1 mouse cellular context compared by ENCODE assay signal in the genomic region with DNA sequence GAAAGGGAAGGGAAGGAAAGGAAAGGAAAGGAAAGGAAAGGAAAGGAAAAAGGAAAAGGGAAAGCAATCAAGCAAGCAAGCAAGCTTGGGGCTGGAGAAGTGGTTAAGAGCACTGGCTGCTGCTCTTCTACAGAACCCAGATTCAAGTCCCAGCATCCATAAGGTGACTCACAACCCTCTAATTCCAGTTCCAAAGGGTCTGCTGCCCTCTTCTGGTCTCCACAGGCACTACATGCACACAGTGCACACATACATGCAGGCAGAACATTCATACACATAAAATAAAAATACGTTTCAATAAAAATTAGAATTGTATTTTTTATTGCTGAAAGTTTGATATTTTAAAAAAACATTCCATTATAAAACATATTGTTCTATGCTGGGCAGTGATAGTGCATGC.
TF ChIP-seq lines count a peak whose summit lies in the region.

No protein-coding gene starts in this region.

TF ChIP-seq in MEL, 35 proteins besides CTCF, POLR2A, EP300 and RAD21 (continued from another document):
- TF ChIP-seq SIN3A (IDR thresholded peaks at IDR 0.05; ENCODE audit: low read length) (peak; percentile 49; the same call in 1 of the 2 replicates), POLR2AphosphoS2 (IDR thresholded peaks at IDR 0.05; ENCODE audit: low read length) (no peak), UBTF (IDR thresholded peaks at IDR 0.05; ENCODE audit: borderline replicate concordance, insufficient read depth, low read depth, low read length) (no peak), ELF1 (IDR thresholded peaks at IDR 0.05; ENCODE audit: low read depth, low read length) (0 out of 2 replicates have a peak, but pooled peaks have one; percentile 30), NELFE (IDR thresholded peaks at IDR 0.05; ENCODE audit: low read depth, low read length) (no peak; the same call in 1 of the 2 replicates), HCFC1 (IDR thresholded peaks at IDR 0.05; ENCODE audit: low read depth, low read length) (peak; percentile 64), TBP (IDR thresholded peaks at IDR 0.05; ENCODE audit: low read depth, low read length) (no peak), SMC3 (IDR thresholded peaks at IDR 0.05; ENCODE audit: low read depth, low read length) (peak; percentile 75), USF2 (IDR thresholded peaks at IDR 0.05; ENCODE audit: borderline replicate concordance in 1 of 2, insufficient read depth in 1 of 2, low read depth in 1 of 2, low read length in 2 of 2) (no peak), CHD2 (IDR thresholded peaks at IDR 0.05; ENCODE audit: low read length) (no peak), ETS1 (IDR thresholded peaks at IDR 0.05; ENCODE audit: low read depth, low read length) (peak; percentile 52; the same call in 1 of the 2 replicates), TCF12 (IDR thresholded peaks at IDR 0.05; ENCODE audit: low read depth, low read length) (peak; percentile 25; the same call in 1 of the 2 replicates), ZMIZ1 (IDR thresholded peaks at IDR 0.05; ENCODE audit: low read depth, low read length) (0 out of 2 replicates have a peak, but pooled peaks have one; percentile 36), MYB (IDR thresholded peaks at IDR 0.05; ENCODE audit: low read depth, low read length) (no peak), MYC (IDR thresholded peaks at IDR 0.05; ENCODE audit: low read depth, low read length) (peak; percentile 65; the same call in 1 of the 2 replicates), ZC3H11A (IDR thresholded peaks at IDR 0.05; ENCODE audit: low read depth, low read length) (peak; percentile 81), JUND (IDR thresholded peaks at IDR 0.05; ENCODE audit: low read depth, low read length) (peak; percentile 81; the same call in 1 of the 2 replicates), ZNF384 (IDR thresholded peaks at IDR 0.05; ENCODE audit: low read depth, low read length) (no peak), E2F4 (IDR thresholded peaks at IDR 0.05; ENCODE audit: borderline replicate concordance, low read depth, low read length) (no peak), CHD1 (IDR thresholded peaks at IDR 0.05; ENCODE audit: low read depth, low read length) (no peak), TAL1 (IDR thresholded peaks at IDR 0.05; ENCODE audit: low read length) (no peak), USF1 (IDR thresholded peaks at IDR 0.05; ENCODE audit: low read depth, low read length) (0 out of 2 replicates have a peak, but pooled peaks have one; percentile 9), MXI1 (IDR thresholded peaks at IDR 0.05; ENCODE audit: low read depth, low read length) (no peak; the same call in 1 of the 2 replicates), BHLHE40 (IDR thresholded peaks at IDR 0.05; ENCODE audit: borderline replicate concordance, low read depth, low read length) (peak; percentile 44; the same call in 1 of the 2 replicates), GABPA (IDR thresholded peaks at IDR 0.05; ENCODE audit: low read depth, low read length) (no peak), MEF2A (IDR thresholded peaks at IDR 0.05; ENCODE audit: extremely low read depth, insufficient replicate concordance, low read depth, low read length, poor library complexity, severe bottlenecking) (no peak), MAZ (IDR thresholded peaks at IDR 0.05; ENCODE audit: low read depth, low read length) (peak; percentile 61; the same call in 1 of the 2 replicates), NRF1 (IDR thresholded peaks at IDR 0.05; ENCODE audit: insufficient read depth, low read depth, low read length, poor library complexity, severe bottlenecking) (no peak), RCOR1 (IDR thresholded peaks at IDR 0.05; ENCODE audit: low read depth, low read length) (peak; percentile 47; the same call in 1 of the 2 replicates), MAFK (IDR thresholded peaks at IDR 0.05; ENCODE audit: borderline replicate concordance, low read depth, low read length) (no peak)
